Mouse (Mus musculus) granulocyte monocyte progenitor cell, adult 5-6 weeks (primary cell): Measurements from ENCODE around the gene 1810010H24Rik. TPM values are rescaled to one million over a fixed set of nuclear protein-coding genes. Genes with fewer than 3 reads are reported as not detected.
A peak's percentile ranks its signal among the peaks of the same experiment; 100 is the strongest.
"Not testable (repeated sequence)": the region's sequence is repeated elsewhere in the genome, so short reads cannot be mapped to it uniquely, and the experiment has no call there.

Experiments
- ATAC-seq: replicated peaks from 2 replicates; pipeline ENCODE4 v1.8.0; 2016; ENCODE audit warnings: mild to moderate bottlenecking, moderate TSS enrichment, inconsistent platforms; ENCODE audit not compliant: poor library complexity, severe bottlenecking
- total RNA-seq, 2 experiments: library from RNA; stranded (forward) in 1 of 2; stranded (reverse) in 1 of 2; fragments of 200-712, 200-1000 nt in 1 of 2; fragments of >200 nt in 1 of 2; fragmentation: Nextera tagmentation in 1 of 2; gene quantifications; 2 replicates each; pipeline ENCODE4 v1.2.3; 2014 to 2017

The 1810010H24Rik gene
- total RNA-seq, 2 experiments from 2014 or later, result not detected

DNA sequence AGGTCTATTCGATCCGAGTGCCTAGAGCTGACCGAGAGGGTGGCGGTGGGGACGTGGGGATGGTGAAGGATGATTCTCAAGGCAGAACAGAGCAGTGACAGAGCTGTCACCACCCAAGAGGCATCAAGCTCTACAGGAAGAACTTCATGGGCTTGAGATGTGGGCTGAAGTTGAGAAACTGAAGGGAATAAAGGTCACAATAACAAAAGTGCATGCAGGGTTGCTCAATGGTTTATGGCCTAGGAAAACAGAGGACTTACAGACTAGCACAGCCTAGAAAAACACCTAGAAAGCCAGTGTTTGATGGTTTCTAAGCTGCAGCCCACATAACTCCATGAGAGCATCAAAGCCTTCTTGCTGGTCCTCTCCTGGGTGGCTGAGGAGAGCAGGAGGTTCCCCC is 13.9 kb downstream of the 1810010H24Rik start:
- ATAC-seq, result no peak

DNA sequence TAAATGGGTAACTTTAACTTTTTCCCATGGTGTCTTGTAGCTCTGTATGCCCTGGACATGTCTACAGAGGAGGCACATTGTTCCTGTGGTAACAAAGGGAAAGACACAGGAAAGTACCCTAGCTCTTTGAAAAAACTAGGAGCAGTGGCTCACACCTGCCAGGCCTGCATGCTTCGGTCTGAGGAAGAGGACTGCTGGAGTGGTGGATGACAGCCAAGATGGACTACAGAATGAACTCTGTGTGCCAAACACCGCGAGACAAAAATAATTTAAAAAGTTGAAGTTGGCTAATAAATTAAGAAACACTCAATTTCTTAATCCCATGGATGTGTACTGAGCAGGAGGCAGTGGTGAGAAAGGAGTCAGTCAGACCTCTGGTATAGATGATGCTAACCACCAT is 15.9 kb downstream of the 1810010H24Rik start:
- no peak for ATAC-seq

DNA sequence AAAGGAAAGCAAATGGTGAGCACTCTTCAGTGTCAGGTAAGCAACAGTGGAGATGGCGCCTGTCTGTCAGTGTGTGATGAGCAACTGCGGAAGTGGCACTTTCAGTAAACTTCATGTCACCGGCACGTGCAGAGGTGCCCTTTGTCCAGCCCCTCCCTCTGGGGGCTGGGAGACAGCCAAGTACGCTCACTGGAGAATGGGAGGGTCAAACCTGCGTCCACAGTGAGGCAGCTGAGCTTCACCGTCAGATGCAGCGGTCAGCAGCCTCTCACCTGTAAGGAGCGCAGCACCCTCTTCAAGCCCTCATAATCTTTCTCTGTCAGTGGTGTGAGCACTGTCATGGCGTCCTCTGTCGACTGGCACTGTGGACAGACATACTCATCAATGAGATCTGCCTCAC is 17.9 kb downstream of the 1810010H24Rik start:
- ATAC-seq, result no peak

DNA sequence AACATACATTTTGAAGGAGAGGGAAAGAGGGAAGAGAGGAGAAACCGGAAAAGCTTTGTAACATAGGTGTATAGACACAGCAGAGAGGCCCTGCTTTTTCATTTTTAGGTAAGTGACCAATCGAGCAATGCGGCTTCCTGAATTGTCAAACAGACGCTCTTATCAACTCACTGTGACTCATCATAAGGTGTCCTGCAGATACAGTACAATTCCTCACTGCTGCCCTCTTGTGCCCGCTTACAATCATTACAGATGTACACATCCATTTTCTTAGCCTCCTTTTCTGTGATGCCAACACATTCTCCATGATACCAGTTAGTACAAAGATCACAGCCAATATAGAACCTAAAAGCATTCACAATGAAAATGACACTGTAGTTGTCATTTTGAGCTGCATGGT is 18.8 kb downstream of the 1810010H24Rik start:
- ATAC-seq, result peak; percentile 96

DNA sequence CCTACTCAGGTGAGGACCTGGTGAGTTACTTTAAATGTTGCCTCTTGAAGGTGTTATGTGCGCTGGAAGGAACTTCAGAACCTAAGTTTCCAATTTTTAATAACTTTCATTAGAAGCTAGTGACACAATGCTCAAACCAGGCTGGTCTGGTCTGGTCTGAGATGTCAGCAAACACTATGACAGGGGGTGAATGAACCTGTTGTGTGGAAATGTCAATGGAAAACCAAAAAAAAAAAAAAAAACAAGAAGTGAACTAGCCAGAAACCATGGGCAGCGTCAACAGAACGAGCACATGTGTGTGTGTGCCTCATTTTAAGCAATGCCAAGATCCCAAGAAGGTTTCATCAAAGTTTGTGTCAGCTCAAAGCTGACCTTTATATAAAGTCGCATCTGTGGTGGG is 20.1 kb downstream of the 1810010H24Rik start:
- ATAC-seq, result no peak

DNA sequence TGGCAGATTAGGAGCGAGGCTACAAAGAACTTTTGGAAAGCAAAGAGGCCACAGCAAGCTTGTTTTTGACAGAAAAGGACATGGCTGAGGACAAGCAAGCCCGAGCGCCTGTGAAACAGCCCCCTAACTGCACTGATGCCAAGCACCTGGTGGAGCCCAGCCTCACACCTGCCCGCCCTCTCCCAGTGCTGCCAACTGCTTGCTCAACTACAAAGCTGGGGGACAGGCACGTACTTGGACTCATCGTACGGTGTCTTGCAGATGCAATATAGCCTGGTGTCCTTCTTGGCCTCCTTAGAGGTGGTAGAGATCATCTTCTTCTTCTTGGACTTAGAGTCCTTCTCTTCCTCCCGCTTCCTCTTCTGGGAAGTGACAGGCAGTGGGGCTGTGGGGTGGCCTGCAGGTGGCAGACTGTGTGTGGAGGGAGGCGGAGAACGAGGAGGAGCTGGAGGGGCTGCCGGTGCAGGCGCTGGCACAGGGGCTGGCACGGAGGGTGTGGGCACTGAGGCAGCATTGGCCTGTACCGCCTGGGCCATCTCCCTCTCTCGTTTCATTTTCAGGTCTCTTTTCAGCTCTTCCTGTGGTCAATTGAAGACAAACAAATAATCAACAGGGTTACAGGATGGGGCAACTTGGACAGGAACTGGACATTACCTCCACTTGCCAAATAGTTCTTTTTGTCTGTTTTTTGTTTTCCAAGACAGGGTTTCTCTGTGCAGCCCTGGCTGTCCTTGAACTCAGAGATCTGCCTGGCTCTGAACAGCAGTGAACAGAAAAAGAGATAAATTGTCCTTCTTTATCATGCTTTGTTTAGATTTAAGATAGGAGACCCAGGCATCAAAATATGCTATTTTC is 21.5 kb downstream of the 1810010H24Rik start:
- ATAC-seq, result no peak

DNA sequence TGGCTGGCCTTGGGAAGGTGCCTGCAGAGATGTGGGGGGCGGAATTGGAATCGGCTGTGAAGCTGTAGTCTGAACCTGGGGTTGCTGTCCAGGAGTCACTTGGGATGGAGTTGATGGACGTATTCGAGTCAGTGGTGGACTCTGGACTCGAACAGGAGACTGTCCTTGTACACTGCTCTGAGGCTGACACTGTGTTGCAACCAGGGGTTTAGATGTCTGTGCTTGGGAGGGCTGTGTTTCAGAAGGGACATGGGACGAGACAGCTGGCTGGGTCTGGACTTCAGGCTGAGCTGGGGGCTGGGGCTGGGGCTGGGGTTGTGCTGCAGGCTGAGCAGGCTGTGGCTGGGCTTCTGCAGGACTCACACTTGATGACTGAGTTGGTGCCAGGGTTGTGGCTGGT is 29.4 kb downstream of the 1810010H24Rik start:
- no peak for ATAC-seq

DNA sequence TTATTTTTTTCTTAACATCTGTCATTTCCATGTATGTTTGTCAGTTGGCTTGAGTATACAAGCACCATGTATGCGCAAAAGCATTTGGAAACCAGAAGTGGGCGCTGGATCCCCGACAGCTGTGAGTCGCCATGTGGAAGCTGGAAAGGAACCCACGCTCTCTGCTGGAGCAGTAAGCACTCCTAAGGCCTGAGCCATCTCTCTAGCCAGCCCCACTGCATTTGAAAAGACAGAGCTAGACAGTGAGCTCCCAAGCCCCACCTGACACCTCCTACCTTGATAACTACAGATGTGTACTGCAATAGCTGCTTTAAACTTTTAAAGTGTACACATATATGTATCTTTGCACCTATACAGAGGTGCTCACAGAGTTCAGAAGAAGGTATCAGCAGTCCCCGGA is 31.9 kb downstream of the 1810010H24Rik start:
- no peak for ATAC-seq

DNA sequence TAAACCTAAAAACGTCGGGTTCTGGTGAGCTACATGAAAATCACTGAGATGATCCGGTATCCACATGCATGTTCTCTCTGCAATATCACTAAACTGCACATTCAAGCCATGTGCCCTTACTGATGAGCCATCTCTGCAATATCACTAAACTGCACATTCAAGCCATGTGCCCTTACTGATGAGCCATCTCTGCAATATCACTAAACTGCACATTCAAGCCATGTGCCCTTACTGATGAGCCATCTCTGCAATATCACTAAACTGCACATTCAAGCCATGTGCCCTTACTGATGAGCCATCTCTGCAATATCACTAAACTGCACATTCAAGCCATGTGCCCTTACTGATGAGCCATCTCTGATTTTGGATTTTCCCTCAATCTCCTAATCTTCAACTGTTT is 34.2 kb downstream of the 1810010H24Rik start:
- not testable (repeated sequence) for ATAC-seq

DNA sequence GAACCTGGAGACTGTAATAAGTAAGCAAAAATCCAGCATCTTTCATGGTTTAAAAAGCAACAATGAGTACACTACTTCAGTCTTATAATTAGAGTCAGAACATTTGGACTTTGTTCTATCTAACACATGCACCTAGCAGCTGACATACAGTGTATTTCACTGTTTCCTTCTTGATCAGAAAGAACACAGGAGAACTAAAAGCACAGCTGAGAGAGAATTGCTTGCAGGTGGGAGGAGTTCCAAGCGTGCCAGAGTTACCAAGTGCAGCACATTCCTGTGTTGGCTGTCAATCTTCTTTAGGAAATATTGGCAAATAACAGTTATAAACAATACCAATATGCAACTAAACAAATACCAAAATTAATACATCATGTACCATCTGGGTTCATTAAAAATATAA is 35.5 kb downstream of the 1810010H24Rik start:
- ATAC-seq, result no peak

DNA sequence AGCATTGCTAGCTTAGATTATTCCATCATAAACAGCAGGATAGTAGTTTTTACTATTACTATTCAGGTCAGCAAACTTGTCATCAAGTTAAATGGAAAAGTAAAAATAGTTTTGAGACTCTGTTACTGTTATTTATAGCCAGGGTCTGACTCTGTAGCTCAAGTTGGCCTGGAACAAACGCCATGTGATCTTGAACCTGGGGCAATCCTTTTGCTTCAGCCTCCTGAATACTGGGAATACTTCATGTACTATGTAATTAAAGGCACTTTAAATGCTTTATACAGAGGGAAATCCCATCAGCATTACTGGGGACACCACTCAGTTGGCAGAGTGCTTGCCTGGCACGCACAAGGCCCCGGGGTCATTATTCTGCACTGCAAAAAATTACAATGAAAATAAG is 37.6 kb downstream of the 1810010H24Rik start:
- ATAC-seq, result no peak

DNA sequence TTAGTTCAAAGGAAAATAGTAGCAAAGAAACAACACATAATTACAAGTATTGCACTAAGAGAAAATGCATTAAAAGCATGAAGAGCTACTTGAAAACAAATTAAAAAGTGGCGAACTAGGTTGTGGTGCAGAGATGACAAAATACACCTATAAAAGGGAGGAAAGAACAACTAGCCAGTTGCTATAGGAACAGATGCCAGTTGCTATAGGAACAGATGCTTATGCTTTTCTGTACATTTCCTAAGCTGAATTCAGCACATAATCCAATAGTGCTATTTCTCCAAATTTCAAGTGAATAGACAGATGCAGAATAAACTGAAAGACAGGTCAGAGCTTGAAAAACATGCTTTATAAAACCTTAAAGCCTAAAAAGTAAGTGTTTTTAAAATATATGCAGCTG is 39.1 kb downstream of the 1810010H24Rik start:
- ATAC-seq, result no peak

DNA sequence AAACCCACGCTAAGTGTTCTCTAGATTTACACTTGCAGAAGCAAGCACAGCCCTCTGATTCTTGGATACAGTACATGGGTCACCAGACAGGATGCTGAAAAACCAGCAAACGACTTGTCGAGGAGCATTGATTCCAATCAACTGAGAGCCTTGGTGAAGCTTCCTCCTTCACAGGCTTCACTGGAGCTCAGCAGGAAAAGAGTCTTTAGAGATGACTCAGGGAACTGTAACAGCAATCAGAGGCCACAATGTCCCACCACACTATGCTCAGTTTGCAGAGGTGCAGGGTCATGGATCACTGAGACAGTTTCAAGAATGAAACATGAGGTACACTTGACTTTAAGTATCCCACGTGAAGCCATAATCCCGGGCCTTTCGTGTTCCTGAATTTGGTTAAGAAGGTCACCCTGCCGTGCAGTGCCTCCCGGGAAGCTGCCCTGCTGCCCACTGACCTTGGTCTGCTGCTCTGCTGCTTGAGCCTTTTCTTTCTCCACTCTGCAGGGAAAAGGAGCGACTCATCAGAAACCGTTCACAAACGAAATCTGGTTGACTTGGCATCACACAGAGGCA is 39.8 kb downstream of the 1810010H24Rik start:
- no peak for ATAC-seq

Other genes starting within 250 kb of the 1810010H24Rik start
- 11.0 and 27.3 TPM in 2 replicates for gene Polg2, start 246.1 kb upstream of the 1810010H24Rik start, total RNA-seq (2014; fragmentation: Nextera tagmentation)
- gene Polg2, start 246.1 kb upstream of the 1810010H24Rik start, total RNA-seq (2017), result 13.0 and 18.4 TPM in 2 replicates
- gene Ddx5, start 236.5 kb upstream of the 1810010H24Rik start, total RNA-seq (2014; fragmentation: Nextera tagmentation), result 653 and 662 TPM in 2 replicates
- gene Ddx5, start 236.5 kb upstream of the 1810010H24Rik start, total RNA-seq (2017), result 1,291 and 1,523 TPM in 2 replicates
- 16.4 and 37.4 TPM in 2 replicates for gene Cep95, start 236.4 kb upstream of the 1810010H24Rik start, total RNA-seq (2014; fragmentation: Nextera tagmentation)
- 18.3 and 19.9 TPM in 2 replicates for gene Cep95, start 236.4 kb upstream of the 1810010H24Rik start, total RNA-seq (2017)
- 18.2 and 23.2 TPM in 2 replicates for gene Smurf2, start 105.0 kb upstream of the 1810010H24Rik start, total RNA-seq (2014; fragmentation: Nextera tagmentation)
- 34.8 and 43.4 TPM in 2 replicates for gene Smurf2, start 105.0 kb upstream of the 1810010H24Rik start, total RNA-seq (2017)
- 103 and 134 TPM in 2 replicates for gene Kpna2, start 26.1 kb upstream of the 1810010H24Rik start, total RNA-seq (2014; fragmentation: Nextera tagmentation)
- gene Kpna2, start 26.1 kb upstream of the 1810010H24Rik start, total RNA-seq (2017), result 261 and 287 TPM in 2 replicates
- gene Bptf, start 106.4 kb downstream of the 1810010H24Rik start, total RNA-seq (2014; fragmentation: Nextera tagmentation), result 58.1 and 60.9 TPM in 2 replicates
- gene Bptf, start 106.4 kb downstream of the 1810010H24Rik start, total RNA-seq (2017), result 35.6 and 40.9 TPM in 2 replicates
- gene Nol11, start 163.7 kb downstream of the 1810010H24Rik start, total RNA-seq (2014; fragmentation: Nextera tagmentation), result 35.7 and 59.5 TPM in 2 replicates
- gene Nol11, start 163.7 kb downstream of the 1810010H24Rik start, total RNA-seq (2017), result 50.9 and 53.4 TPM in 2 replicates